In genomic region chr9:107370106-107370463, GRCm38 (mm10) we compare ENCODE assay signal across 16 mouse cellular contexts. TPM values are rescaled to one million over a fixed set of nuclear protein-coding genes. Genes with fewer than 3 reads are reported as not detected.
DNase-seq lines count a peak whose midpoint lies in the region; ATAC-seq lines count a peak whose summit lies in the region.
"Had no signal": no experiment of that assay in that cellular context is flagged by ENCODE, and none has a peak within 500 bp of the region (broad histone marks: within the 10 kb centered on the region; RNA-seq: fewer than 3 reads in every experiment).

No protein-coding gene starts in this region.

- no peaks in the 10 kb centered on the region for H3K36me3 ChIP-seq in hindbrain, embryonic 10.5 days
- no peaks in the 10 kb centered on the region for H3K36me3 ChIP-seq in hindbrain, embryonic 11.5 days (ENCODE audit: control insufficient read depth, insufficient read depth, low read length)
- H3K36me3 ChIP-seq in hindbrain, embryonic 14.5 days (replicated peaks; ENCODE audit: control insufficient read depth, insufficient read depth): no peaks in the 10 kb centered on the region
- H3K36me3 ChIP-seq in liver, embryonic 13.5 days: no peaks in the 10 kb centered on the region
- no peaks in the 10 kb centered on the region for H3K36me3 ChIP-seq in midbrain, embryonic 14.5 days (ENCODE audit: control insufficient read depth, insufficient read depth, low read length)
- H3K36me3 ChIP-seq: embryonic facial prominence, embryonic 12.5 days had no signal

- peaks cover 82% of the 10 kb centered on the region for H3K27me3 ChIP-seq in hindbrain, embryonic 10.5 days (ENCODE audit: insufficient read depth, poor library complexity, severe bottlenecking)
- no peaks in the 10 kb centered on the region for H3K27me3 ChIP-seq in hindbrain, embryonic 11.5 days (ENCODE audit: control insufficient read depth, insufficient read depth, low read length)
- H3K27me3 ChIP-seq in hindbrain, embryonic 14.5 days (ENCODE audit: control insufficient read depth, insufficient read depth, low read length): no peaks in the 10 kb centered on the region
- H3K27me3 ChIP-seq in liver, embryonic 13.5 days: peaks cover 29% of the 10 kb centered on the region
- no peaks in the 10 kb centered on the region for H3K27me3 ChIP-seq in midbrain, embryonic 14.5 days (ENCODE audit: control insufficient read depth, insufficient read depth, low read length)

- H3K4me3 ChIP-seq in hindbrain, embryonic 10.5 days: no peak overlapping the region
- H3K4me3 ChIP-seq in hindbrain, embryonic 11.5 days (ENCODE audit: low read depth, low read length): no peak overlapping the region
- H3K4me3 ChIP-seq in hindbrain, embryonic 14.5 days (replicated peaks; ENCODE audit: low read length): no peak overlapping the region
- H3K4me3 ChIP-seq in liver, embryonic 13.5 days (replicated peaks): peak overlapping the region; percentile 31
- H3K4me3 ChIP-seq in midbrain, embryonic 14.5 days (replicated peaks; ENCODE audit: low read depth, low read length): no peak overlapping the region
- H3K4me3 ChIP-seq: embryonic facial prominence, embryonic 12.5 days; myocyte had no signal

- H3K9me3 ChIP-seq in hindbrain, embryonic 10.5 days: no peaks in the 10 kb centered on the region
- H3K9me3 ChIP-seq in hindbrain, embryonic 11.5 days (ENCODE audit: control insufficient read depth, low read length): no peaks in the 10 kb centered on the region
- no peaks in the 10 kb centered on the region for H3K9me3 ChIP-seq in hindbrain, embryonic 14.5 days (ENCODE audit: control insufficient read depth, low read length)
- no peaks in the 10 kb centered on the region for H3K9me3 ChIP-seq in liver, embryonic 13.5 days (replicated peaks)
- H3K9me3 ChIP-seq in midbrain, embryonic 14.5 days (ENCODE audit: control insufficient read depth, low read length): no peaks in the 10 kb centered on the region
- H3K9me3 ChIP-seq: embryonic facial prominence, embryonic 12.5 days had no signal

- no peak for ATAC-seq in hindbrain, embryonic 11.5 days (ENCODE audit: low FRiP score)
- no peak for ATAC-seq in hindbrain, embryonic 14.5 days (ENCODE audit: low FRiP score)
- ATAC-seq in liver, embryonic 13.5 days (ENCODE audit: low read depth): peak; percentile 43
- ATAC-seq in midbrain, embryonic 14.5 days (ENCODE audit: low FRiP score, low TSS enrichment): peak; percentile 46; the same call in 1 of the 2 replicates

- no peak overlapping the region for H3K4me2 ChIP-seq in hindbrain, embryonic 11.5 days (replicated peaks; ENCODE audit: low read depth, low read length)
- H3K4me2 ChIP-seq in hindbrain, embryonic 14.5 days (replicated peaks): no peak overlapping the region
- peak overlapping the region; percentile 69 for H3K4me2 ChIP-seq in liver, embryonic 13.5 days
- H3K4me2 ChIP-seq in midbrain, embryonic 14.5 days (ENCODE audit: low read length): no peak overlapping the region
- H3K4me2 ChIP-seq: embryonic facial prominence, embryonic 12.5 days had no signal

- H3K27ac ChIP-seq in hindbrain, embryonic 10.5 days: 0 out of 2 replicates have a peak overlapping the region, but pooled peaks have one; percentile 62
- no peak overlapping the region for H3K27ac ChIP-seq in hindbrain, embryonic 11.5 days (ENCODE audit: low read depth, low read length)
- H3K27ac ChIP-seq in hindbrain, embryonic 14.5 days: peak overlapping the region; percentile 54
- H3K27ac ChIP-seq in liver, embryonic 13.5 days: peak overlapping the region; percentile 98
- peak overlapping the region; percentile 66 for H3K27ac ChIP-seq in midbrain, embryonic 14.5 days (replicated peaks; ENCODE audit: low read depth, low read length)
- H3K27ac ChIP-seq: embryonic facial prominence, embryonic 12.5 days; macrophage had no signal

- DNase-seq in hindbrain, embryonic 10.5 days (ENCODE audit: low spot score): no peak
- DNase-seq in hindbrain, embryonic 11.5 days (ENCODE audit: low spot score): no peak
- no peak for DNase-seq in hindbrain, embryonic 14.5 days (ENCODE audit: low spot score)
- no peak for DNase-seq in liver, embryonic 13.5 days
- no peak for DNase-seq in midbrain, embryonic 14.5 days
- DNase-seq in spleen, adult 18-20 months: no peak
- no peak for DNase-seq in cerebellum, postnatal 10 days
- DNase-seq: adrenal gland, adult 2 months; cerebellum, adult 11 months; gastrocnemius, postnatal 36 days; kidney, postnatal 14 days; left cerebral cortex, postnatal 4 days; lung, adult 2 months had no signal

- 16% methylated on average over 4 of the region's 4 CpGs for WGBS in hindbrain, embryonic 10.5 days
- 11% methylated on average over 4 of the region's 4 CpGs for WGBS in hindbrain, embryonic 11.5 days
- 18% methylated on average over 4 of the region's 4 CpGs for WGBS in hindbrain, embryonic 14.5 days
- 6% methylated on average over 4 of the region's 4 CpGs for WGBS in liver, embryonic 13.5 days (ENCODE audit: insufficient replicate concordance)
- WGBS in midbrain, embryonic 14.5 days: 8% methylated on average over 4 of the region's 4 CpGs

- H3K4me1 ChIP-seq in hindbrain, embryonic 10.5 days (replicated peaks): peaks cover 28% of the 10 kb centered on the region
- H3K4me1 ChIP-seq in hindbrain, embryonic 11.5 days (replicated peaks; ENCODE audit: control insufficient read depth, insufficient read depth, low read length): no peaks in the 10 kb centered on the region
- H3K4me1 ChIP-seq in hindbrain, embryonic 14.5 days (replicated peaks; ENCODE audit: control insufficient read depth, insufficient read depth, low read length): peaks cover 23% of the 10 kb centered on the region
- H3K4me1 ChIP-seq in liver, embryonic 13.5 days (replicated peaks): peaks cover 81% of the 10 kb centered on the region
- peaks cover 13% of the 10 kb centered on the region; the same call in 1 of the 2 replicates for H3K4me1 ChIP-seq in midbrain, embryonic 14.5 days (ENCODE audit: control insufficient read depth, insufficient read depth, low read length)
- H3K4me1 ChIP-seq: embryonic facial prominence, embryonic 12.5 days had no signal

- no peak overlapping the region for H3K9ac ChIP-seq in hindbrain, embryonic 11.5 days (ENCODE audit: low read depth, low read length)
- H3K9ac ChIP-seq in hindbrain, embryonic 14.5 days: no peak overlapping the region
- H3K9ac ChIP-seq in liver, embryonic 13.5 days: peak overlapping the region; percentile 76
- H3K9ac ChIP-seq in midbrain, embryonic 14.5 days (replicated peaks; ENCODE audit: low read length): no peak overlapping the region
- H3K9ac ChIP-seq: embryonic facial prominence, embryonic 12.5 days had no signal

RNA-seq across cellular contexts. Expression of gene Cacna2d2, which starts 29.3 kb away (rescaled TPM):
- polyA plus RNA-seq in hindbrain, embryonic 10.5 days (2016; fragmentation: Nextera tagmentation; extraction: Ambion mirVana): 0.87 and 2.9 TPM in 2 replicates
- polyA plus RNA-seq in hindbrain, embryonic 11.5 days (2014; fragmentation: Nextera tagmentation; extraction: Ambion mirVana): 2.0 and 4.2 TPM in 2 replicates
- polyA plus RNA-seq in hindbrain, embryonic 14.5 days (2014; fragmentation: Nextera tagmentation; extraction: Ambion mirVana): 6.8 and 7.7 TPM in 2 replicates
- 0.05 TPM in 1 of 2 replicates, not detected in the other for polyA plus RNA-seq in liver, embryonic 13.5 days (2015; fragmentation: Nextera tagmentation; extraction: Ambion mirVana)
- polyA plus RNA-seq in midbrain, embryonic 14.5 days (2014; fragmentation: Nextera tagmentation; extraction: Ambion mirVana): 7.9 and 10.6 TPM in 2 replicates
- polyA plus RNA-seq: macrophage had no signal

RNA-seq across cellular contexts. Expression of gene 6430571L13Rik, which starts 29.7 kb away (rescaled TPM):
- polyA plus RNA-seq in hindbrain, embryonic 10.5 days (2016; fragmentation: Nextera tagmentation; extraction: Ambion mirVana): 1.4 and 2.6 TPM in 2 replicates
- 1.6 and 1.9 TPM in 2 replicates for polyA plus RNA-seq in hindbrain, embryonic 11.5 days (2014; fragmentation: Nextera tagmentation; extraction: Ambion mirVana)
- polyA plus RNA-seq in hindbrain, embryonic 14.5 days (2014; fragmentation: Nextera tagmentation; extraction: Ambion mirVana): 5.4 and 5.6 TPM in 2 replicates
- polyA plus RNA-seq in liver, embryonic 13.5 days (2015; fragmentation: Nextera tagmentation; extraction: Ambion mirVana): 0.03 and 0.09 TPM in 2 replicates
- polyA plus RNA-seq in midbrain, embryonic 14.5 days (2014; fragmentation: Nextera tagmentation; extraction: Ambion mirVana): 4.1 and 6.3 TPM in 2 replicates
- polyA plus RNA-seq: macrophage had no signal

RNA-seq across cellular contexts. Expression of gene Hemk1, which starts 31.9 kb away (rescaled TPM):
- 12.1 and 13.4 TPM in 2 replicates for polyA plus RNA-seq in hindbrain, embryonic 10.5 days (2016; fragmentation: Nextera tagmentation; extraction: Ambion mirVana)
- polyA plus RNA-seq in hindbrain, embryonic 11.5 days (2014; fragmentation: Nextera tagmentation; extraction: Ambion mirVana): 9.7 and 10.8 TPM in 2 replicates
- 16.7 and 19.1 TPM in 2 replicates for polyA plus RNA-seq in hindbrain, embryonic 14.5 days (2014; fragmentation: Nextera tagmentation; extraction: Ambion mirVana)
- polyA plus RNA-seq in liver, embryonic 13.5 days (2015; fragmentation: Nextera tagmentation; extraction: Ambion mirVana): 3.6 and 3.8 TPM in 2 replicates
- polyA plus RNA-seq in midbrain, embryonic 14.5 days (2014; fragmentation: Nextera tagmentation; extraction: Ambion mirVana): 20.9 and 21.7 TPM in 2 replicates

Comparison
In these comparisons a context has a peak if more than half of its experiments do, and no peak if none do; other contexts are left out.
1. ATAC-seq: peak in liver, embryonic 13.5 days (single experiment) and midbrain, embryonic 14.5 days (single experiment); none in hindbrain, embryonic 11.5 days (single experiment) and hindbrain, embryonic 14.5 days (single experiment).